Mouse (Mus musculus) ES-Bruce4 (cell line): Measurements from ENCODE around the gene Crlf3. TPM values are rescaled to one million over a fixed set of nuclear protein-coding genes. Genes with fewer than 3 reads are reported as not detected.

Experiments used
- H3K27ac ChIP-seq: 2 replicates; pipeline ENCODE4 v1.5.1; 2012; ENCODE audit warnings: low read length, inconsistent platforms; ENCODE audit not compliant: insufficient read depth
- H3K27me3 ChIP-seq: 2 replicates; pipeline ENCODE4 v1.6.1; 2012; ENCODE audit warnings: mild to moderate bottlenecking, low read length, inconsistent platforms; ENCODE audit not compliant: control insufficient read depth, poor library complexity, insufficient read depth, severe bottlenecking
- H3K36me3 ChIP-seq: 2 replicates; pipeline ENCODE4 v1.6.1; 2012; ENCODE audit warnings: inconsistent platforms, mild to moderate bottlenecking, low read length, moderate library complexity; ENCODE audit not compliant: control insufficient read depth, poor library complexity, insufficient read depth, severe bottlenecking
- H3K4me1 ChIP-seq: one replicate; pipeline ENCODE4 v1.8.1; 2011; ENCODE audit warnings: low read length; ENCODE audit not compliant: control insufficient read depth, insufficient read depth
- H3K4me3 ChIP-seq: 2 replicates; pipeline ENCODE4 v1.5.1; 2011; ENCODE audit warnings: low read depth, mild to moderate bottlenecking, low read length
- H3K9ac ChIP-seq: 2 replicates; pipeline ENCODE4 v1.6.1; 2012; ENCODE audit warnings: low read depth, mild to moderate bottlenecking, inconsistent platforms; ENCODE audit not compliant: poor library complexity, severe bottlenecking
- H3K9me3 ChIP-seq: replicated peaks from 2 replicates; pipeline ENCODE4 v1.6.1; 2012; ENCODE audit warnings: mild to moderate bottlenecking, low read length, inconsistent platforms; ENCODE audit not compliant: control insufficient read depth, poor library complexity, insufficient read depth, severe bottlenecking
- CTCF ChIP-seq: IDR thresholded peaks from one replicate; pipeline ENCODE4 v1.8.1; 2011; ENCODE audit warnings: low read depth, low read length
- EP300 ChIP-seq: IDR thresholded peaks from 2 replicates; pipeline ENCODE4 v1.6.1; 2011; ENCODE audit warnings: low read depth, low read length; ENCODE audit not compliant: insufficient read depth
- POLR2A ChIP-seq: IDR thresholded peaks from one replicate; pipeline ENCODE4 v1.8.1; 2011; ENCODE audit warnings: low read length; ENCODE audit not compliant: insufficient read depth
- polyA plus RNA-seq: library from polyadenylated mRNA; stranded (reverse); fragments of >200 nt; gene quantifications from 2 replicates; pipeline ENCODE4 v1.2.4, GENCODE M21; 2011; ENCODE audit warnings: low read depth; ENCODE audit not compliant: missing spikeins, insufficient read depth, insufficient read length

The Crlf3 gene
- polyA plus RNA-seq, 1 experiment, result 59.1 TPM

GRCm38 (mm10) chr11:80090555-80091164, 9.9 kb upstream of the Crlf3 start:
- no peak for TF ChIP-seq EP300
- TF ChIP-seq CTCF, result no peak
- no peak for TF ChIP-seq POLR2A
- H3K4me3 ChIP-seq, result no peak overlapping the region
- peaks cover 14% of the 10 kb centered on the region for H3K36me3 ChIP-seq
- no peak overlapping the region for H3K27ac ChIP-seq
- no peaks in the 10 kb centered on the region for H3K27me3 ChIP-seq
- no peaks in the 10 kb centered on the region for H3K4me1 ChIP-seq
- no peak overlapping the region for H3K9ac ChIP-seq
- no peaks in the 10 kb centered on the region for H3K9me3 ChIP-seq

- Histone ChIP-seq H3K27me3 (no peaks in the 10 kb centered on the region), H3K27ac (no peak overlapping the region), H3K36me3 (peaks cover 9% of the 10 kb centered on the region; the same call in 1 of the 2 replicates), H3K9me3 (no peaks in the 10 kb centered on the region), H3K4me1 (no peaks in the 10 kb centered on the region), H3K9ac (peak overlapping the region; percentile 95), H3K4me3 (peak overlapping the region; percentile 99)
- TF ChIP-seq POLR2A, result no peak
These were observed 9.0 kb upstream of the Crlf3 start for GRCm38 (mm10) chr11:80089817-80090214.

GRCm38 (mm10) chr11:80088917-80089816, 8.4 kb upstream of the Crlf3 start, which contains the start of gene Atad5:
TSS of gene Atad5 (plus strand) at chr11:80089400.
- Histone ChIP-seq H3K4me3 (peak within 1 kb of the TSS; percentile 99), H3K27me3 (no peaks in the 10 kb centered on the region), H3K36me3 (peaks cover 5% of the 10 kb centered on the region; the same call in 1 of the 2 replicates), H3K9ac (peak within 1 kb of the TSS; percentile 95), H3K4me1 (no peaks in the 10 kb centered on the region), H3K27ac (no peak within 1 kb of the TSS), H3K9me3 (no peaks in the 10 kb centered on the region)
- TF ChIP-seq POLR2A (no peak), CTCF (no peak), EP300 (0 out of 2 replicates have a peak, but pooled peaks have one; percentile 31)

- H3K27ac ChIP-seq, result no peak overlapping the region
- no peak for TF ChIP-seq EP300
- TF ChIP-seq CTCF, result peak; percentile 92
- no peak overlapping the region for H3K9ac ChIP-seq
- H3K4me3 ChIP-seq, result peak overlapping the region; percentile 10; the same call in 1 of the 2 replicates
- H3K4me1 ChIP-seq, result no peaks in the 10 kb centered on the region
- peaks cover 3% of the 10 kb centered on the region; the same call in 1 of the 2 replicates for H3K9me3 ChIP-seq
- no peaks in the 10 kb centered on the region for H3K27me3 ChIP-seq
- no peaks in the 10 kb centered on the region for H3K36me3 ChIP-seq
These were observed 6.1 kb upstream of the Crlf3 start for GRCm38 (mm10) chr11:80086844-80087243.

GRCm38 (mm10) chr11:80085356-80086055, 4.7 kb upstream of the Crlf3 start:
- no peaks in the 10 kb centered on the region for H3K27me3 ChIP-seq
- H3K4me1 ChIP-seq, result no peaks in the 10 kb centered on the region
- H3K9me3 ChIP-seq, result peaks cover 3% of the 10 kb centered on the region; the same call in 1 of the 2 replicates
- no peak overlapping the region for H3K4me3 ChIP-seq
- H3K36me3 ChIP-seq, result no peaks in the 10 kb centered on the region
- H3K9ac ChIP-seq, result no peak overlapping the region
- no peak overlapping the region for H3K27ac ChIP-seq
- no peak for TF ChIP-seq EP300
- no peak for TF ChIP-seq CTCF
- no peak for TF ChIP-seq POLR2A
